Mouse (Mus musculus) layer of hippocampus, postnatal 36 days (tissue): ENCODE data around the gene Hacd1. TPM values are rescaled to one million over a fixed set of nuclear protein-coding genes. Genes with fewer than 3 reads are reported as not detected.

ENCODE experiments used
- DNase-seq, 2 experiments: peaks; one replicate each; pipeline ENCODE4 v3.0.0; 2022
- total RNA-seq, 2 experiments: library from RNA; stranded (reverse); gene quantifications; 2 replicates each; pipeline ENCODE4 v1.2.3; 2021

Gene Hacd1
- total RNA-seq, 2 experiments from 2014 or later = 17.7 to 17.8 TPM

DNA sequence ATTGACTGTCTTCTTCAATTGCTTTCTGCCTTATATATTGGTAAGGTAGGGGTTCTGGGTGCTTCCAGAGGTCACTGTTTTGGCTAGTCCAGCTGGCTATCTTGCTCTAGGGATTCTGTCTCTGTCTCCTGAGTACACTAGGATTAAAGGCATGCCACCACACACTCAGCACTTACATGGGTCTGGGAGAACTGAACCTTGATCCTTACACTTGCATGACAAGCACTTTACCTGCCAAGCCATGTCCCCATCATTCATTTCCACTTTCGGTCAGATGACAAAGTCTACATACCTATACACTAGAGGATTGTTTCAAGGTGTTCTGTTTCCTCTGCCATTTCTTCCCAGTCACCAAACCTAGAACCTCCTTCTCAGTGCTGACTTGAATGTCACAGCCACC, 50.8 kb downstream of the Hacd1 start:
- DNase-seq = no peak

DNA sequence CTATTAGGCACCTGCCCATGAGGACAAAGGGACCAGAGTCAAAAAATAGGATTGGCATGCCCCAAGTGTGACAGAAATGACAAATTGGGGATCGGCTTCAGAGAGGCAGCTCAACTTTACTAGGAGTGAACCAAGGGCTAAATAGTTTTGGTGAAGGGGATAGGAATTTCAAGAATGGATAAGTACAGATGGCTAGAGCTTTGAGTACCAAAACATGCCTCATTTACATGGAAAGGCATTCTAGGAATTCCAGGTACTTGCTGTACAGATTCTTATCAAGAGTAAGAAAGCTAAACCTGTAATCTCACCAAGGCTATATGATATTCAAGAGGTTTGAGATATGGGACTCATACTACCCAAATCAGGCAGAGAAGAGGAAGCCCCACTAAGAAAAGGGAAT, 95.8 kb downstream of the Hacd1 start:
- no peak for DNase-seq

DNA sequence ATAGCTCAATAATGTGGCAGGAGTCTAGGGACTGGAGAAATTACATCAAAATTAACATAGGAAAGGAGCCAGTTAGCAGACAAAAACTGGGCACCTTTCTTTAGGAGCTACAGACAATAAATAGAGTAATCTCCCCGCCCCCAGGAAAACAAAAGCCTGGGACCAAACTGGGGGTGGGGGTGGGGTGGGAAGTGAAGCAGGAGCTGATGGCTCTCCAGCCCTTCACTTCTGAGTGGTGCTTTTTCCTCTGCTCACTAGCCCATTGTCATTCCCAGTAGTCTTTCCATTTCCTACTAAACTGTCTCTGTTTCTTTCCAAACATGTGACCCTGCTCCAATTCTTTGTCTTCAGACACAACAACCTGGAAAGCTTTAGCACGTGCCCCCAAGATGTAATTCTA, 99.5 kb downstream of the Hacd1 start:
- no peak for DNase-seq

DNA sequence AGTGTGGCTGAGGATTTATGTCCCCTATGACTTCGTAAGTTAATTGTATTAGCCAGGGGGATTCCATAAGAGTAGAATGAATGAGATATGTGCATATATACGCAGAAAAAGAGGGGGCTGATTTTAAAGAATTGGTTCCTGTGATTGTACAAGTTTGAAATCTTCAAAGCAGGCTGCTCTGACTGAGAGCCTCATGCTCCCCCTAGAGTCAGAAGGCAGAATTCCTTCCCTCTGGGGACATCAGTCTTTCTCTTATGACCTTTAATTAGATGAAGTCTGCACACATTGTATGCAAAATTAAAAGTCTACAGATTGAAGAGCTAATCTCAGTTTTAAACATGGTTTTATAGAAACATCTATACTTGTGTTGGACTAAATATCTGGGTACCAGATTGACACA, 117.8 kb downstream of the Hacd1 start:
- no peak for DNase-seq

DNA sequence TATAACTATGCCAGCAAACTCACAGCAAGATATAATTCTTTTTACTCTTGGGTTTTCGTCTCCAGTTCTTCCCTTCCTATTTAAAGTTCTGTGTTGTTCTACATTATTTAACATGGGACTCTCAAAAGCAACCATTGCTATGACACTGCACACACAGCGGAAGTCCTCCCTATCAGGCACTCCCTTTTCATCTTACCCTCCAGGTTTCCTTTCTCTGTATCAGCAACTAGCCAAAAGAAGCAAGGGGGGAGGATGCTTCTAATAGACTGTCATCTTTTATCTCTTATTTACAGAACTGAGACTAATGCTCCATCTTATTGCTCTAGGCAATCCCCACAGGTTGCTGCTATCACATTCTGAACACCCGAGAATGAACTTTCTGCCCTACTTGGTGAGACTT, 120.6 kb downstream of the Hacd1 start:
- no peak for DNase-seq

DNA sequence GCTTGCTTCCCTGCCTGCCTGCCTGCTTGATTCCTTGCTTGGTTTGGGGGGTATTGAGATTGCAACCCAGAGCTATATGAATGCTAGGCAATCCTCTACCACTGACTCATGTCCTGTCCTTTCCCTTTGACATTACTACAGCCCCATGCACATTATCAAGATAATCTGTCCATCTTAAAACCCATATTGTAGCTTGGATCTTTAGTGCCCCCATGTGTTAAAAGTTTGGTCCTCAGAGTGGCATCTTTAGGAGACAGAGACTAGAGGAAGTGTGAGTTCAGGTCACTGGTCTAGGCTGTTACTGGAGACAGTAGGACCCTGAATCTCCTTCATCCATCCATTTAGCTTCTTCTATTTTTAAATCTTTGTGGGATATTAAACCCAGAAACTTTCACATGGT, 123.7 kb downstream of the Hacd1 start:
- no peak for DNase-seq

DNA sequence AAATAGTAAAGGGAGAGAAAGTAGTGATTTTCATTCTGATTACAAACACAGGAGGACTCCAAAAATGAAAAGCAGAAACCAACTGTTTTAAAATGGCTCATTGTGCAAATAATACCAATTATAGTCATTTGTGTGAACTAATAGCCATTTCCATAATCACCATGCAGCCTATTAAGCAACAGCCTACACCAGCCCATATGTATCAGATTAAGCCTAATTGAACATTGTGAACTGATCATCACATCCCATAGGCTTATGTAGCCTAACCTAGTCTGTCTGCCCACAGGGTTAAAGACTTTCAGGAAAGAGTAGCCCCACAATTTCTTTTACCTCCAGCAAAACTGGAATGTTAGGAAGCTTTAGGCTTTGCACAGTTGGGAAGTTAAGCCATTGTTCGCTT, 125.2 kb downstream of the Hacd1 start:
- no peak for DNase-seq

DNA sequence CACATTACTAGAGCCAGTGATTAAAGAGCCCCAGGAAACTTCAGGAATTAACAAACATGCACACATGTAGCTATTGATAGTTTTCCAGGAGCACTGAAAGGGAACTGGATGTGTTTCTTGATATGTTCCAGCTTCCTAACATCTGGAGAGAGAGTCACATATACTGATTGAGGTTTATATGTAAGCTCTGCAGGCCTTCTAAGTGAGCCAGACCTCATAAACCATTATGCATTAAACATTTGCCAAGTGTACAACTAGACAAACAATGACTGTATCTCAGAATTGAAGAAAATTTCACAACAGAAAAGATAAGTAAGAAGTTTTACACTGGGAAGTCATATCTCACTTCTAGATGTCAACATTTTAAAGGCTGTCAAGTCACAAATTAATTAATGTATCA, 167.4 kb downstream of the Hacd1 start:
- DNase-seq = no peak

DNA sequence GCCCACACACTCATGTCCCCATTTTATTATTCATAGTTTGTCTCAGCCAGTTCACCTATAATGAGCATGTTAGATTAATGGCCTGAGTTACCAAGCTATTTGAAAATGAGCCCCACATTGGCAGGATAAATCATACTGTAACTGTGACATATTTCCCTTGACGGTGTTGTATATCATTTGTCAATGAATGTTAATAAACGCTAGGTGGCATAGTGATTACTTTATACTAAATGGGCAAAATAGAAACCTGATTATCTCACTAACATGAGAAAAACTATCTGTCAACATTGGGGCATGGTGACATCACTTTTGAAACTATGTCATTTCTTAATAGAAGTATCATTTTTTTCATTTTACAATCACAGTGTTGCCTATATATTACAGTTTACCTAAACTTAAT, 198.5 kb downstream of the Hacd1 start:
- DNase-seq = no peak

DNA sequence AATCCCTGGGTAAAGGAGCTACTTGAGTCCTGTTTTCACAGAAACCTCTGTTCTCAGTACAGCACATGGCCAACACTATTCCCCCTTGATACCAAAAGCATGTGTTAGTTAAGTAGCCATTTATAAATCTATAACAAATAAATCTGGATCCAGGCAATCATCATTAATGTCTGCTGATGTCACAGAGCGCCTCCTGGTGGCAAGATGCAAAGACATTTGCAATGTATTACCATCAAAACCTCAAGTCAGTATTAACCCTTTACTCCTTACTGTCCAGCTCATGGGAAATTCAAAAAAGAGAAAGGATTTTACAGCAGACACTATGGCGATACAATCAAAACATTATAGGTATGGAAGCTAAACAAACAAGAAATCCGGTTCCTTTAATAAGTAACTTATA, 200.4 kb downstream of the Hacd1 start:
- no peak for DNase-seq

DNA sequence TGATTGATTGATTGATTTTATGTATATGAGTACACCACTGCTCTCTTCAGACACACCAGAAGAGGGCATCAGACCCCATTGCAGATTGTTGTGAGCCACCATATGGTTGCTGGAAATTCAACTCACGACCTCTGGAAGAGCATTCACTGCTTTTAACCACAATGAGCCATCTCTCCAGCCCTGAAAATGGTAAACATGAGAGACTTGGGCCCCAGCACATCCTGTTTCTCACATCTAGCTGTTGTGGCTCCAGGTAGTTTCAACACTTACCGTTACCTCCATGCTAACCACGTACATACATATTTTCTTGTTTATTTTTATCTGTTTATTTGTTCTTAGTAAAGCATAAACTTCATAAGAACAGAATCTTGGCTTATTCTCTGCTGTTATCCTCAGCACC, 219.6 kb downstream of the Hacd1 start:
- no peak for DNase-seq

DNA sequence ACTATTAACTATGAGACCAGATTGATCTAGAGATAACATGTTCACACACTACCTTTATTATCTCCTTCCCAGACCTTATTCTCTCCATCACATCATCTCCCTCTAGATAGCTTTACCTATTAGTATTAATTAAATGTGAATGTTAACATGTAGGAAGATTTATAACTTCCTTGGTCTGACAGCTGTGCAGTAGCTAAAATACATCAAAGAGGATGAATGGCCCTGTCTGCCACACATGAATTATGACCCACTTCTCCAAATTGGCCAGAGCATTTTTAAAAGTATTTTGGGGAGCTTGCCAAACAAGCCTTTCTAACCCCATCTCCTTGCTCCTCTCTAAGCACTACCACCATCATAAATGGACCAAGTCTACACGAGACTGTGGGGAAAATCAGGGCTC, 220.9 kb downstream of the Hacd1 start:
- no peak for DNase-seq

DNA sequence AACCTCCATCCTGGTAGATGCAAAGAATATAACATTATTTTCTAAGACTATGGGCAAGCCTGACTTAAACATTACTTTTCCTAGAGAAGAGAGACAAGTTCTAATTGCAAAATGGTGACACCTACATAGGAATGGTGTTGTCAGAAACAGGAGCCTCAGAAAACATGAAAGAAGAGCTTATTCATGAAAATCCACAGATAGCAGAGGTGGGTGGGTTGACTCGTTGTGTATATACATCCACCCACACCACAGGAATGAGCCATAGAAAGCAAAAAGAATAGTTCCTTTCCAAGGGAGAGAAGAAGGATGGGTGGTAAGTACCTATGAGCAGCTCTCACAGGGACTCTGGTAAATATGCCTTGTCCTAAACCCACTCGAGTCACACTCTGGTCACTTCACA, 239.3 kb downstream of the Hacd1 start:
- DNase-seq = no peak

DNA sequence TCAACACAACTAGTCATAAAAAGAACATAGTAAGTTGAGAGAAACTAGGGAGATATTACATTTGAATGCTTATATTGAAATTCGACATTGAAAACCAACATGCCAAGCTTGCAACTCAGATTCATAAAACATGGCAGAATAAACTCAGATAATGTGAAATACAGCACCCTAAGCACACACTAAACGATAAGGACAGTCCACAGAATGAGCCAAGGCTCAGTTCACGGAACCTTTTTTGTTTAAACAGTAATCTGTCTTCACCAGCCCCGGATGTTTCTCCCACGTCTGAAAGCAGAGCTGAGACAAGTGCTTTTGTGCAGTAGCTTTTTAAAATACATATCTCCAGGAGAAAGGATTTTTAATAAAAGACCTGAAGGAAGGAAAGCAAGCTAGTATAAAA, 247.3 kb downstream of the Hacd1 start:
- DNase-seq = no peak

DNA sequence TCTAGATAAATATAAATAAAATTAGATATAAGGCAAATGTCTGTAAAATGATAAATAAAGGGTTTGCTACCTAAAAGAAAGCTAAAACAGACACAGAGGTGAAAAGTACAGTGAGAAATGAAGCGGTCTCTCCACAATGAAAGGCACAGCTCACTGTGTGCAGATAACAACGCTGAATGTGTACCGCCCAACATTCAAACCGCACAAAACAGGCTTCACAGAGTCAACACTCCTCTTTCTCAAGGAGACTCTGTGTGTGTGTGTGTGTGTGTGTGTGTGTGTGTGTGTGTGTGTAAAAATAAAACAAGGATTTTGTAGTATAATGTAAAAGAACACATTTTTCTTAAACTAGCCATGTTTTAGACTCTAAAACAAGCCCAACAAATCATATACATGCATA, 247.9 kb downstream of the Hacd1 start:
- no peak for DNase-seq

DNA sequence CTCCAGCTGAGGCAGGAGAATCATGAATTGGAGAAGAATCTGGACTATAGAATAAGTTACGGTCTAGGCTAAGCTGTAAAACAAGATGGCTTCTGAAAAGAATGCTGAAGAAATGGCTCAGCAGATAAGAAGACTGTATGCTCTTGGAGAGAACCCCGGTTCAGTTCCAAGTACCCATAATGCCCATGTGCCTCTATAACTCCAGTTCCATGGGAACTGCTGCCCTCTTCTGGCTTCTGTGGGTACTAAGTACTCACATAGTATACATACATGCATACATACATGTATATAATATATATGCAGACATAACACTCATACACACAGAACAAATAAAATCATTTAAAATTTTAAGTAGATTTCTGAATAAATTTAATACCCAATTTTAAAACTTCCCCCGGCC, 249.8 kb downstream of the Hacd1 start:
- no peak for DNase-seq

DNA sequence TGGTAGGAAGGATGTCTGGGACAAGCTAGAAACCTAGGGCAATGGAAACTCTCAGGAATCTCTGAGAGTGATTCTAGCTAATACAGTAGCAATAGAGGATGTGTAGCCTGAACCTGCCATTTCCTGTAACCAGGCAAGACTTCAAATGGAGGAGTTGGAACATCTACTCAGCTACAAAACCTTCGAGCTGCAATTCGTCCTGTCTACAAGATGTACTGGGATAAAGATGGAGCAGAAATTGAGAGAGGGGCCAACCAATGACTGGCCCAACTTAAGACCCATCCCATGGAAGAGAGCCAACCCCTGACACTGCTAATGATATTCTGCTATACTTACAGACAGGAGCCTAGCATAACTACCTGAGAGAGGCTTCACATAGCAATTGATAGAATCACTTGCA, 255.3 kb downstream of the Hacd1 start:
- DNase-seq = no peak

Other genes with a start within 250 kb of the Hacd1 start
- gene Stam, start 18.0 kb upstream of the Hacd1 start, total RNA-seq = 100 to 1,000 TPM in 1 of 2 experiments, 10 to 100 TPM in 1; 99.8 to 102 TPM
- under 1 TPM in 1 of 2 experiments, not detected in 1; 0.12 TPM for gene Tmem236, start 118.4 kb upstream of the Hacd1 start, total RNA-seq
- gene Mrc1, start 173.3 kb upstream of the Hacd1 start, total RNA-seq = 1 to 10 TPM; 3.3 to 5.1 TPM